In the genomic region with DNA sequence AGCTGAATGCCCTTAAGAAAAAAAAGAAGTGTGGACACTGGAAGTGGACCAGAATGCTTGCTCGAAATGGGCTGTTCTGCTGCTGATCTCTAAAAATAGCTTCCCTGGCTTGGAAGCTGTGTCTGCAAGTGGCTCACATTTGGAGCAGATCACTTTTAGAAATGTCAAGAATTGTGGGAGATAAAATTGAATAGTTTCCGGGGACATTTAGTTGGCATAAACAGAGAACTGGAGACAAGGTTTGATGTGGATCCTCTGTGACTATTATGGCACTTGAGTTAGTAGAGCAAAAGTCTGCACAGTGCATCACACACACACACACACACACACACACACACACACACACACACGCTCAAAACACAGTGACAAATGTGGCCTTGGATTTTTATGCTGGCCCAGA, we compare ENCODE assay signal across 11 mouse cellular contexts. TPM values are rescaled to one million over a fixed set of nuclear protein-coding genes. Genes with fewer than 3 reads are reported as not detected.
A peak's percentile ranks its signal among the peaks of the same experiment; 100 is the strongest.
DNase-seq lines count a peak whose midpoint lies in the region; ATAC-seq lines count a peak whose summit lies in the region.
"Had no signal": no experiment of that assay in that cellular context is flagged by ENCODE, and none has a peak within 500 bp of the region (broad histone marks: within the 10 kb centered on the region; RNA-seq: fewer than 3 reads in every experiment).

No protein-coding gene starts in this region.

- no peaks in the 10 kb centered on the region for H3K36me3 ChIP-seq in kidney, embryonic 14.5 days (ENCODE audit: control insufficient read depth, insufficient read depth, low read length)
- H3K36me3 ChIP-seq in heart, embryonic 13.5 days: no peaks in the 10 kb centered on the region
- H3K36me3 ChIP-seq: G1E had no signal

- ATAC-seq in kidney, embryonic 14.5 days (ENCODE audit: low FRiP score, low TSS enrichment): no peak
- no peak for ATAC-seq in heart, embryonic 13.5 days (ENCODE audit: extremely low read depth, insufficient number of reproducible peaks, low FRiP score, low TSS enrichment)
- ATAC-seq in inflammation-experienced regulatory T-cells, adult 6 months: no peak
- ATAC-seq: forebrain, embryonic 14.5 days; hindbrain, postnatal 0 days had no signal

- no peak overlapping the region for H3K4me2 ChIP-seq in kidney, embryonic 14.5 days (replicated peaks; ENCODE audit: low read depth, low read length)
- H3K4me2 ChIP-seq in heart, embryonic 13.5 days: peak overlapping the region; percentile 22; the same call in 1 of the 2 replicates

- WGBS in kidney, embryonic 14.5 days: 74% methylated on average over 3 of the region's 3 CpGs
- WGBS in heart, embryonic 13.5 days: 22% methylated on average over 3 of the region's 3 CpGs

- DNase-seq in kidney, postnatal 4 days: peak; percentile 24 to 43
- peak; percentile 11 to 33 for DNase-seq in frontal cortex, adult 2 months (ENCODE audit: extremely low spot score in 1 of 2, low spot score in 1 of 2)
- peak; percentile 20 to 53 for DNase-seq in lung, postnatal 4 days
- no peak for DNase-seq in T-cell, adult 2 months (ENCODE audit: low spot score)
- DNase-seq in gastrocnemius, postnatal 4 days (ENCODE audit: low spot score in 2 of 2): no peak

- H3K4me1 ChIP-seq in kidney, embryonic 14.5 days (ENCODE audit: control insufficient read depth, insufficient read depth, low read length): 0 out of 2 replicates have a peak, but pooled peaks cover 3% of the 10 kb centered on the region
- peaks cover 29% of the 10 kb centered on the region for H3K4me1 ChIP-seq in heart, embryonic 13.5 days

- no peak overlapping the region for H3K4me3 ChIP-seq in kidney, embryonic 14.5 days (ENCODE audit: low read length)
- no peak overlapping the region for H3K4me3 ChIP-seq in heart, embryonic 13.5 days

- no peaks in the 10 kb centered on the region for H3K9me3 ChIP-seq in kidney, embryonic 14.5 days (ENCODE audit: control insufficient read depth, low read length)
- H3K9me3 ChIP-seq in heart, embryonic 13.5 days: no peaks in the 10 kb centered on the region
- H3K9me3 ChIP-seq: G1E had no signal

- no peak overlapping the region for H3K27ac ChIP-seq in kidney, embryonic 14.5 days (ENCODE audit: low read depth, low read length)
- peak overlapping the region; percentile 82 for H3K27ac ChIP-seq in heart, embryonic 13.5 days (replicated peaks)
- H3K27ac ChIP-seq: hindbrain, postnatal 0 days had no signal

- H3K27me3 ChIP-seq in kidney, embryonic 14.5 days (ENCODE audit: control insufficient read depth, insufficient read depth, low read length): no peaks in the 10 kb centered on the region
- H3K27me3 ChIP-seq in heart, embryonic 13.5 days (replicated peaks): no peaks in the 10 kb centered on the region

- H3K9ac ChIP-seq in kidney, embryonic 14.5 days (ENCODE audit: low read depth, low read length): no peak overlapping the region
- H3K9ac ChIP-seq in heart, embryonic 13.5 days: no peak overlapping the region

RNA-seq across cellular contexts. Expression of gene Nabp1, which starts 36.8 kb away (rescaled TPM):
- 10.6 and 14.5 TPM in 2 replicates for polyA plus RNA-seq in kidney, embryonic 14.5 days (2014; fragmentation: Nextera tagmentation; extraction: Ambion mirVana)
- 12.4 and 14.7 TPM in 2 replicates for polyA plus RNA-seq in frontal cortex, adult 2 months (2012; rRNA removed)
- polyA plus RNA-seq in heart, embryonic 13.5 days (2015; fragmentation: Nextera tagmentation; extraction: Ambion mirVana): 12.7 and 14.9 TPM in 2 replicates
- total RNA-seq in gastrocnemius, postnatal 4 days (2021): 1 to 10 TPM; 7.9 to 8.2 TPM
- polyA plus RNA-seq in inflammation-experienced regulatory T-cells, adult 6 months (2017; shearing (Covaris generic)): 10 to 100 TPM; 32.7 to 58.5 (median 36.0) TPM

Comparison
In these comparisons a context has a peak if more than half of its experiments do, and no peak if none do; other contexts are left out.
1. DNase-seq: peak in kidney, postnatal 4 days (2 of 2), frontal cortex, adult 2 months (2 of 2) and lung, postnatal 4 days (2 of 2); none in T-cell, adult 2 months (single experiment) and gastrocnemius, postnatal 4 days (0 of 2).